Mouse (Mus musculus) right cerebral cortex, postnatal 25 days (tissue): Measurements from ENCODE around the gene Wif1.

Experiments used
- DNase-seq: peaks from one replicate; pipeline ENCODE4 v3.0.0; 2022

The Wif1 gene

GRCm38 (mm10) chr10:121070742-121071141 lies 37.0 kb downstream of the Wif1 start:
- DNase-seq: no peak

GRCm38 (mm10) chr10:121080500-121080899 lies 46.7 kb downstream of the Wif1 start:
- DNase-seq: no peak

DNA sequence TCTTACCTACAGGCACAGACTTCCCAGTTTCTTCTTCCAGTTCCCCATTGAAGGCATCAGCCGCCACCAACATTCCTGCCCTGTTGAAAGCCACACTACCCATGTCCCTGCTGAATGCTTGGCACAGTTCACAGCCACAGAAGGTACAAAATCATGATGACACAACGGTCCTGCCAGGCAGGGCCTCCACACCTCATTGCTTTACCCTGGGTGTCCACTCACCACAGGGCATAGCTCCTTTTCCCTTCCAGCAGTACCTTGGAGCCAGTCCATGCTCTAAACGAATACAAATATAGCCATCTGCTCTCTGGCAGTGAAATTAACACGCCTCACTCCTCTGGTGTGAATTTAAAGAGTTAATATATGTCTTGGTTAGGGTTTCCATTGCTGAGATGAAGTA lies 49.1 kb downstream of the Wif1 start:
- no peak for DNase-seq

DNA sequence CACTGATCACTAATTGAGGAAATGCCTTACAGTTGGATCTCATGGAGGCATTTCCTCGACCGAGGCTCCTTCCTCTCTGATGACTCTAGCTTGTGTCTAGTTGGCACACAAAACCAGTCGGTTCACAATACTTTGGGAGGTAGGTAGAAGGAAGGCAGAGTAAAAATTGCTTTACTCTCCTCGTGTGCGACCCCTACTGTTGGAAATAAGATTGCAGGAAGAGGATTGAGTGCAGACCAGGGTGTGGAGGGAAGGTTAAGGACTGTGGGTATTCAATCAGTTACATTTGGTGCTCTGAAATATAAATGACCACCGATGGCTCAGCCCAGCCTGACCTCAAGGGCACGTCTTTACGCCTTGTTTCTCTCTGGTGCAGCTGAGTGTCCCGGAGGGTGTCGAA lies 49.8 kb downstream of the Wif1 start:
- DNase-seq: no peak

DNA sequence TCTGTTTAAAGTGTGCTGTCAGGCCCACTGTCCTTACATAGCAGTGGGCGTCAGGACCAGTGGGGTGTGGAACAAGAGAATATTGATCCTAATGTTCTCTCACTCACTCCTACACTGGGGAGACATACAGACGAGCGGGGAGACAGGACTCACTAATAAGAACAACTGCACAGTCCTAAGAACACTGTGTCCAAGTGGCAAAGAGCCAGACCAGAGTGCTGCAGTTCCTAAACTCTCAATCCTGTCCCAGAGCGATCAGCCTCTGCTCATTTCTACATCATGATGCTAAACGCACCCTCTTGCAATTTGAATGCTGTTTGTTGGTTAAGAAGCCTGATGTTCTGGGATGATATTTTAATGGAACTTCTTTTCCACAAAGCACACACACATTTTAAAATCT lies 54.9 kb downstream of the Wif1 start:
- no peak for DNase-seq

DNA sequence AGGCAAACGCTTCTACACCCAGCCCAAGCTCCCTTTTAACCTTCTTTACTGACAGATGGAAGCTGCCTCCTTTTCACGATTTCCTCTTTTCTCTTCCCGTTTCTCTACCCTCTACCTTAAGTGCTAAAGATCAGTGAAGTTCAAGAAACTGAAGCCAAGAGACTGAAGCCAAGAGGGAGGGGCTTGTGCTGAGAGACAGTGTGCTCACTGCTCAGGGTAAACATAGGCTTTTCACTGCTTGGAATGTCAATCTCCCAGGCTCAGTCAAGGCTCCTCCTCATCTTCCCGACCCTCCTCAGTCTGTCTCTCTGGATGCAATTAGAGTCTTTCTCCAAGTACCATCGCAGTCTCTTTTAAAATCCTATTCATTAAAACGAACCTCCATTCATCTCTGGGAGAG lies 55.6 kb downstream of the Wif1 start:
- no peak for DNase-seq

- DNase-seq: no peak
These were observed 56.2 kb downstream of the Wif1 start for GRCm38 (mm10) chr10:121090006-121090405.

- DNase-seq: no peak
These were observed 62.2 kb downstream of the Wif1 start for GRCm38 (mm10) chr10:121095948-121096347.

DNA sequence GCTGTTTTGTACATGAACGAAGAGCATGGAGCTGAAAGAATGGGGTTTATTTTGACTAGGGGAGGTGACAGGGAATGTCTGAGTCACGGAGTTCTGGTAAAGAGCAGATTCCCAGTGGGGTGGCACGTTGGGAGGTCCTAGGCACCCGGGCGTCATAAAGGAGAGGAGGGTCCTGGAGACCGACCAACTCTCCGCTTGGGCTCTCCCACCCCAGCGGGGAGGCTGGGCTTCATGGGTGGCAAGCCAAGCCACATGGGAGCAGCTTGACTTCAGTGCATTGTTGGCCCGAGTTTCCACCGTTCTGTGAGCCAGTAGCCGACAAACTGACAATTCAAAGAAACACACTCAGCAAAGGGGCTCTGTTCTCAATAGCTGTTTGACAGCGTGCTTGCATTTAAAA lies 64.5 kb downstream of the Wif1 start:
- DNase-seq: no peak

GRCm38 (mm10) chr10:121099658-121100057 lies 65.9 kb downstream of the Wif1 start:
- no peak for DNase-seq

DNA sequence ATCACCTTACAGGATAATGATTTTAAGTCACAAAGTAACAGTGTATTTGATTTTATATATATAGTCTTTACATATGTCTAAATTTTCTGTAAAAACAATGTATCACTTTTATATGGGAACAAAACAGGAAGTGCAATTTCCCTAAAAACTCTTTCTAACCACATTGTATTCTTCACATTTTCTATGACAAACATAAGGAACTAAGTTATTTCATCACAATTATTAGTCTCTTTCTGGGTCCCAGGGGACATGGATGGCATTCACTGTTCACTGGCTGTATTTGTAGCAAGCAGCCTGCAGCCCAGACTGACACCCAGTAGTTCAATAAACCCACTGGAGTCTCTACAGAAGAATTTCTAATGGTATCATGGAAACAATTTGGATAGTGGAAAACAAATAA lies 82.4 kb downstream of the Wif1 start:
- no peak for DNase-seq

DNA sequence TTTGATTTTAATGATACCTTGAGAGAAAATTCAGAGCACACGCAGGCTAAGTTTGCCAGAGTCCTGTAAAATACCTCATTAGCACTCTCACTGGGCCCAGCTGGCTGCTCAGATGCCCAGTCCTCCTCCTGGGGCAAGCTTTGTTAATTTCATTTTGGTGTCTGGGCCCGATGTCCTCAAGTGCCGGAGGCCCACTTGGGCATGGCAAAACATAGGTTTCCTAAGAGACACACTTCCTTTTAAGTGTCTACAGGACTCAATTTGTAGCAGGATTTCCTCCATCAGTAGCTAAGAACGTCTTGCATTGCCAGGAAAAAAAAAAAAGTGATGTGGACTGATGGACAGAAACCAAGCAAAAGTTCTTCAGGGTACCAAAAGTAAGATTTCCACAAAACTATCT lies 82.9 kb downstream of the Wif1 start:
- DNase-seq: no peak

DNA sequence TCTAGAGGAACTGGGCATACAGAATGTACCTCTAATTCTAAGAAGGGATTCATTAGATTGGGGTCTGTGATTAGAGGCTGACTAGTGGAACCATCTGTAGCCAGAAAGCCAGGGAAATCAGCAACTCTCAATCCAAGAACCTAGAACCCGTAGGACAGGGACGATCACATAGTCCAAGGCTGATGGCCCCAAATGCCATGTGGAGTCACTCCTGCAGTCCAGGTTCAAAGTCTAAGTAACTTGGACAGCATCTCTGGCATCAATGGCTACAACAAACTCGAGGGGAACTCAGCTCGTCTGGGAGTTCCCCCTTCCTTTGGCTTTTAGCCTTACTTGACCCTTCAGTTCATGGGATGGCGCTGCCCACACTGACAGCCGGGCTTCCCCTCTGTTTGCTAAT lies 87.0 kb downstream of the Wif1 start:
- DNase-seq: no peak

- no peak for DNase-seq
These were observed 90.7 kb downstream of the Wif1 start for GRCm38 (mm10) chr10:121124481-121124880.

GRCm38 (mm10) chr10:121129000-121129925 lies 95.5 kb downstream of the Wif1 start:
- no peak for DNase-seq
